Mouse (Mus musculus) stomach, embryonic 15.5 days (tissue): ENCODE measurements around the gene Pla2g4b. TPM values are rescaled to one million over a fixed set of nuclear protein-coding genes. Genes with fewer than 3 reads are reported as not detected.

Experiments
- ATAC-seq: fragments of 200-750 bp; cut with Nextera tagmentation; 2 replicates; pipeline ENCODE4 v1.8.0; 2017; ENCODE audit warnings: low read depth, moderate number of reproducible peaks, moderate TSS enrichment; ENCODE audit not compliant: insufficient read depth, low FRiP score
- H3K27ac ChIP-seq: fragments of 300-500 bp; sonication (generic); 2 replicates; pipeline ENCODE4 v1.5.1; 2015; ENCODE audit warnings: mild to moderate bottlenecking, inconsistent platforms
- H3K27me3 ChIP-seq: fragments of 300-500 bp; sonication (generic); replicated peaks from 2 replicates; pipeline ENCODE4 v1.6.1; 2015; ENCODE audit warnings: inconsistent platforms
- H3K36me3 ChIP-seq: fragments of 300-500 bp; sonication (generic); 2 replicates; pipeline ENCODE4 v1.6.1; 2015; ENCODE audit warnings: inconsistent platforms
- H3K4me1 ChIP-seq: fragments of 300-500 bp; sonication (generic); 2 replicates; pipeline ENCODE4 v1.6.1; 2015; ENCODE audit warnings: inconsistent platforms
- H3K4me2 ChIP-seq: fragments of 300-500 bp; sonication (generic); 2 replicates; pipeline ENCODE4 v1.6.1; 2015; ENCODE audit warnings: mild to moderate bottlenecking, inconsistent platforms
- H3K4me3 ChIP-seq: fragments of 300-500 bp; sonication (generic); replicated peaks from 2 replicates; pipeline ENCODE4 v1.5.1; 2015; ENCODE audit warnings: inconsistent platforms
- H3K9ac ChIP-seq: fragments of 300-500 bp; sonication (generic); 2 replicates; pipeline ENCODE4 v1.6.1; 2015; ENCODE audit warnings: inconsistent platforms
- H3K9me3 ChIP-seq: fragments of 300-500 bp; sonication (generic); 2 replicates; pipeline ENCODE4 v1.6.1; 2016; ENCODE audit warnings: inconsistent platforms
- WGBS: fragments of 180-500 bp; shearing (Covaris S2); methylation state at CpG from one replicate; pipeline ENCODE4 v1.1.7; 2015; 5-methylcytosine and 5-hydroxymethylcytosine counted together
- polyA plus RNA-seq: library from polyadenylated mRNA; unstranded; fragments of >200 nt; fragmentation: Nextera tagmentation; extraction: Ambion mirVana; gene quantifications from 2 replicates; pipeline ENCODE4 v1.2.1, GENCODE M21; 2015

Gene Pla2g4b
- 1.2 and 1.5 TPM in 2 replicates for polyA plus RNA-seq

GRCm38 (mm10) chr2:120032726-120033467 is at the start of gene Pla2g4b:
Gene Pla2g4b (plus strand): TSS chr2:120033417.
- 85% methylated on average over 12 of the region's 12 CpGs for WGBS
- Histone ChIP-seq H3K4me2 (no peak within 1 kb of the TSS), H3K9me3 (no peaks in the 10 kb centered on the region), H3K36me3 (peaks cover 7% of the 10 kb centered on the region; the same call in 1 of the 2 replicates), H3K27ac (no peak within 1 kb of the TSS), H3K4me3 (no peak within 1 kb of the TSS), H3K9ac (no peak within 1 kb of the TSS), H3K27me3 (no peaks in the 10 kb centered on the region), H3K4me1 (peaks cover 6% of the 10 kb centered on the region)
- ATAC-seq: no peak

GRCm38 (mm10) chr2:119985871-119986270 is 47.3 kb upstream of the Pla2g4b start:
- ATAC-seq: no peak

GRCm38 (mm10) chr2:119986369-119986768 is 46.8 kb upstream of the Pla2g4b start:
- ATAC-seq: no peak
- WGBS: 63% methylated on average over 6 of the region's 6 CpGs
- H3K4me3 ChIP-seq: no peak overlapping the region
- H3K27me3 ChIP-seq: no peaks in the 10 kb centered on the region
- no peak overlapping the region for H3K27ac ChIP-seq
- H3K4me1 ChIP-seq: no peaks in the 10 kb centered on the region
- H3K36me3 ChIP-seq: no peaks in the 10 kb centered on the region
- H3K4me2 ChIP-seq: no peak overlapping the region
- H3K9ac ChIP-seq: no peak overlapping the region
- H3K9me3 ChIP-seq: no peaks in the 10 kb centered on the region

More at GRCm38 (mm10) chr2:119985871-119986270, 47.3 kb upstream of the Pla2g4b start:
- Histone ChIP-seq H3K27ac (no peak overlapping the region), H3K4me1 (no peaks in the 10 kb centered on the region), H3K4me2 (no peak overlapping the region), H3K9me3 (no peaks in the 10 kb centered on the region), H3K4me3 (no peak overlapping the region), H3K27me3 (no peaks in the 10 kb centered on the region), H3K9ac (no peak overlapping the region), H3K36me3 (no peaks in the 10 kb centered on the region)
- 73% methylated on average over 8 of the region's 8 CpGs for WGBS

- Histone ChIP-seq H3K9me3 (no peaks in the 10 kb centered on the region), H3K27me3 (no peaks in the 10 kb centered on the region), H3K9ac (no peak overlapping the region), H3K4me3 (no peak overlapping the region), H3K27ac (no peak overlapping the region), H3K4me1 (no peaks in the 10 kb centered on the region), H3K36me3 (no peaks in the 10 kb centered on the region), H3K4me2 (no peak overlapping the region)
- ATAC-seq: no peak
- WGBS: 88% methylated on average over 2 of the region's 2 CpGs
Observed at GRCm38 (mm10) chr2:119987441-119987840, 45.8 kb upstream of the Pla2g4b start.

GRCm38 (mm10) chr2:119988952-119989351 is 44.3 kb upstream of the Pla2g4b start:
- no peaks in the 10 kb centered on the region for H3K9me3 ChIP-seq
- 85% methylated on average over 4 of the region's 4 CpGs for WGBS
- no peak overlapping the region for H3K4me2 ChIP-seq
- no peaks in the 10 kb centered on the region for H3K4me1 ChIP-seq
- no peak overlapping the region for H3K4me3 ChIP-seq
- no peaks in the 10 kb centered on the region for H3K27me3 ChIP-seq
- ATAC-seq: no peak
- no peaks in the 10 kb centered on the region for H3K36me3 ChIP-seq
- H3K9ac ChIP-seq: no peak overlapping the region
- no peak overlapping the region for H3K27ac ChIP-seq

GRCm38 (mm10) chr2:119990881-119991280 is 42.3 kb upstream of the Pla2g4b start:
- no peaks in the 10 kb centered on the region for H3K36me3 ChIP-seq
- H3K4me2 ChIP-seq: no peak overlapping the region
- no peak overlapping the region for H3K27ac ChIP-seq
- H3K27me3 ChIP-seq: no peaks in the 10 kb centered on the region
- no peak for ATAC-seq
- no peak overlapping the region for H3K4me3 ChIP-seq
- 0 out of 2 replicates have a peak, but pooled peaks cover 8% of the 10 kb centered on the region for H3K4me1 ChIP-seq
- 73% methylated on average over 6 of the region's 6 CpGs for WGBS
- no peaks in the 10 kb centered on the region for H3K9me3 ChIP-seq
- H3K9ac ChIP-seq: no peak overlapping the region

GRCm38 (mm10) chr2:119992349-119992748 is 40.9 kb upstream of the Pla2g4b start:
- no peak overlapping the region for H3K9ac ChIP-seq
- H3K4me3 ChIP-seq: no peak overlapping the region
- ATAC-seq: no peak
- 65% methylated on average over 2 of the region's 2 CpGs for WGBS
- H3K27ac ChIP-seq: no peak overlapping the region
- H3K9me3 ChIP-seq: no peaks in the 10 kb centered on the region
- no peak overlapping the region for H3K4me2 ChIP-seq
- no peaks in the 10 kb centered on the region for H3K36me3 ChIP-seq
- 0 out of 2 replicates have a peak, but pooled peaks cover 11% of the 10 kb centered on the region for H3K4me1 ChIP-seq
- H3K27me3 ChIP-seq: no peaks in the 10 kb centered on the region

- 0 out of 2 replicates have a peak, but pooled peaks cover 11% of the 10 kb centered on the region for H3K4me1 ChIP-seq
- no peaks in the 10 kb centered on the region for H3K36me3 ChIP-seq
- no peak overlapping the region for H3K4me2 ChIP-seq
- no peak overlapping the region for H3K27ac ChIP-seq
- no peaks in the 10 kb centered on the region for H3K27me3 ChIP-seq
- ATAC-seq: no peak
- H3K9me3 ChIP-seq: no peaks in the 10 kb centered on the region
- 50% methylated on average over 2 of the region's 2 CpGs for WGBS
- no peak overlapping the region for H3K9ac ChIP-seq
- no peak overlapping the region for H3K4me3 ChIP-seq
Observed at GRCm38 (mm10) chr2:119993515-119993914, 39.7 kb upstream of the Pla2g4b start.

- Histone ChIP-seq H3K27me3 (no peaks in the 10 kb centered on the region), H3K4me3 (no peak overlapping the region), H3K9ac (no peak overlapping the region), H3K4me2 (no peak overlapping the region), H3K4me1 (0 out of 2 replicates have a peak, but pooled peaks cover 11% of the 10 kb centered on the region), H3K27ac (peak overlapping the region; percentile 83), H3K36me3 (no peaks in the 10 kb centered on the region), H3K9me3 (no peaks in the 10 kb centered on the region)
- WGBS: 78% methylated on average over 6 of the region's 6 CpGs
- ATAC-seq: no peak
Observed at GRCm38 (mm10) chr2:119994839-119995238, 38.4 kb upstream of the Pla2g4b start.

GRCm38 (mm10) chr2:119995391-119996281 is 37.6 kb upstream of the Pla2g4b start:
- no peak overlapping the region for H3K9ac ChIP-seq
- H3K4me3 ChIP-seq: no peak overlapping the region
- no peak for ATAC-seq
- H3K36me3 ChIP-seq: no peaks in the 10 kb centered on the region
- WGBS: 34% methylated on average over 9 of the region's 9 CpGs
- H3K4me1 ChIP-seq: 0 out of 2 replicates have a peak, but pooled peaks cover 11% of the 10 kb centered on the region
- H3K4me2 ChIP-seq: no peak overlapping the region
- no peaks in the 10 kb centered on the region for H3K9me3 ChIP-seq
- peak overlapping the region; percentile 83 for H3K27ac ChIP-seq
- no peaks in the 10 kb centered on the region for H3K27me3 ChIP-seq

GRCm38 (mm10) chr2:119997354-119997753 is 35.9 kb upstream of the Pla2g4b start:
- H3K4me1 ChIP-seq: 0 out of 2 replicates have a peak, but pooled peaks cover 11% of the 10 kb centered on the region
- no peak overlapping the region for H3K4me3 ChIP-seq
- no peak overlapping the region for H3K27ac ChIP-seq
- H3K27me3 ChIP-seq: no peaks in the 10 kb centered on the region
- H3K9ac ChIP-seq: no peak overlapping the region
- WGBS: 87% methylated on average over 4 of the region's 4 CpGs
- no peak for ATAC-seq
- H3K4me2 ChIP-seq: no peak overlapping the region
- no peaks in the 10 kb centered on the region for H3K36me3 ChIP-seq
- H3K9me3 ChIP-seq: no peaks in the 10 kb centered on the region

- H3K9ac ChIP-seq: no peak overlapping the region
- no peak overlapping the region for H3K27ac ChIP-seq
- WGBS: 90% methylated on average over 2 of the region's 2 CpGs
- no peak overlapping the region for H3K4me3 ChIP-seq
- H3K9me3 ChIP-seq: no peaks in the 10 kb centered on the region
- 0 out of 2 replicates have a peak, but pooled peaks cover 4% of the 10 kb centered on the region for H3K36me3 ChIP-seq
- 0 out of 2 replicates have a peak, but pooled peaks cover 11% of the 10 kb centered on the region for H3K4me1 ChIP-seq
- no peak for ATAC-seq
- no peaks in the 10 kb centered on the region for H3K27me3 ChIP-seq
- no peak overlapping the region for H3K4me2 ChIP-seq
Observed at GRCm38 (mm10) chr2:119999731-120000130, 33.5 kb upstream of the Pla2g4b start.
